Mouse (Mus musculus) cerebellum, postnatal 10 days (tissue): ENCODE measurements at regions not wholly inside any gene's neighbourhood (a gene's known extent, or its start where the extent isn't known, plus 50 kb on each side); places are given as distances from the start of the nearest gene placed in this dataset.

Experiments
- DNase-seq, 2 experiments: peaks; one replicate each; pipeline ENCODE4 v3.0.0; 2021; ENCODE audit warnings: mixed read lengths in 2 of 2

GRCm38 (mm10) chr7:128834894-128835293, 90.2 kb downstream of the Sec23ip start:
- DNase-seq, result no peak

- DNase-seq, result no peak
Observed at GRCm38 (mm10) chr7:128836435-128836834, 91.7 kb downstream of the Sec23ip start.

GRCm38 (mm10) chr7:128842561-128842960, 97.8 kb downstream of the Sec23ip start:
- DNase-seq, result no peak

GRCm38 (mm10) chr7:128843576-128843975, 98.8 kb downstream of the Sec23ip start:
- no peak for DNase-seq

GRCm38 (mm10) chr7:128849261-128849660, 104.5 kb downstream of the Sec23ip start:
- peak in 1 of 2 experiments; percentile 22 for DNase-seq

- peak; percentile 62 to 72 for DNase-seq
Observed at GRCm38 (mm10) chr7:128854193-128854592, 109.5 kb downstream of the Sec23ip start.

- peak; percentile 47 to 65 for DNase-seq
Observed at GRCm38 (mm10) chr7:128854690-128855343, 110.1 kb downstream of the Sec23ip start.

GRCm38 (mm10) chr7:128860141-128860540, 115.4 kb downstream of the Sec23ip start:
- peak; percentile 87 to 90 for DNase-seq

GRCm38 (mm10) chr7:128860709-128861108, 116.0 kb downstream of the Sec23ip start:
- peak; percentile 81 to 83 for DNase-seq

- no peak for DNase-seq
Observed at GRCm38 (mm10) chr7:128861376-128861775, 116.6 kb downstream of the Sec23ip start.

GRCm38 (mm10) chr7:128868799-128869198, 124.1 kb downstream of the Sec23ip start:
- no peak for DNase-seq

GRCm38 (mm10) chr7:128884015-128884414, 139.3 kb downstream of the Sec23ip start:
- DNase-seq, result peak in 1 of 2 experiments; percentile 15

GRCm38 (mm10) chr7:128885551-128885950, 140.8 kb downstream of the Sec23ip start:
- DNase-seq, result no peak

GRCm38 (mm10) chr7:128910134-128910533, 165.4 kb downstream of the Sec23ip start:
- DNase-seq, result no peak

GRCm38 (mm10) chr7:128937976-128938730, 193.4 kb downstream of the Sec23ip start:
- peak; percentile 65 to 67 for DNase-seq

- DNase-seq, result peak; percentile 78 to 84
Observed at GRCm38 (mm10) chr7:128960575-128960974, 215.8 kb downstream of the Sec23ip start.

- DNase-seq, result no peak
Observed at GRCm38 (mm10) chr7:128979904-128980303, 235.2 kb downstream of the Sec23ip start.

GRCm38 (mm10) chr7:128980827-128981226, 236.1 kb downstream of the Sec23ip start:
- DNase-seq, result peak; percentile 21 to 42

- no peak for DNase-seq
Observed at GRCm38 (mm10) chr7:128998759-128999158, 254.0 kb downstream of the Sec23ip start.

- DNase-seq, result no peak
Observed at GRCm38 (mm10) chr7:129002419-129002818, 254.4 kb upstream of the Plpp4 start.

GRCm38 (mm10) chr7:129003150-129003549, 253.7 kb upstream of the Plpp4 start:
- no peak for DNase-seq

- DNase-seq, result no peak
Observed at GRCm38 (mm10) chr7:129016353-129016752, 240.5 kb upstream of the Plpp4 start.

- DNase-seq, result no peak
Observed at GRCm38 (mm10) chr7:129027116-129027515, 229.7 kb upstream of the Plpp4 start.

GRCm38 (mm10) chr7:129048023-129048422, 208.8 kb upstream of the Plpp4 start:
- DNase-seq, result no peak
